Mouse (Mus musculus): ENCODE measurements around the gene Polr2c.

GRCm38 (mm10) chr8:94870474-94871107, 13.3 kb downstream of the Polr2c start:
- TF ChIP-seq GATA1 (IDR thresholded peaks at IDR 0.05; ENCODE audit: borderline replicate concordance, low read length) (no peak), FLI1 (IDR thresholded peaks at IDR 0.05; ENCODE audit: low read length) (no peak)
